Mouse (Mus musculus) CH12.LX (cell line): ENCODE measurements at regions not wholly inside any gene's neighbourhood (a gene's known extent, or its start where the extent isn't known, plus 50 kb on each side); places are given as distances from the start of the nearest gene placed in this dataset.

Experiments
- DNase-seq: peaks from one replicate; pipeline ENCODE4 v3.0.0-alpha.2; 2013; ENCODE audit errors: extremely low read depth
- H3K27ac ChIP-seq: 2 replicates; pipeline ENCODE4 v1.5.1; 2012; ENCODE audit warnings: low read depth, mild to moderate bottlenecking, control low read depth, moderate library complexity; ENCODE audit not compliant: insufficient read depth
- H3K27me3 ChIP-seq: replicated peaks from 2 replicates; pipeline ENCODE3; 2012; ENCODE audit warnings: inconsistent platforms
- H3K36me3 ChIP-seq, 2 experiments: replicated peaks in 1 of 2; 2 replicates each; pipeline versions ENCODE3 to v1.6.1; 2012; ENCODE audit warnings: inconsistent platforms in 1 of 2, low read length in 1 of 2, mild to moderate bottlenecking in 1 of 2, mixed read lengths in 1 of 2, moderate library complexity in 1 of 2; ENCODE audit not compliant: control insufficient read depth in 1 of 2, insufficient read depth in 1 of 2
- H3K4me1 ChIP-seq, 2 experiments: 2 replicates each; pipeline ENCODE4 v1.6.1; 2012; ENCODE audit warnings: inconsistent platforms in 1 of 2, moderate library complexity in 1 of 2; ENCODE audit not compliant: insufficient read depth in 2 of 2, control insufficient read depth in 1 of 2
- H3K4me2 ChIP-seq: 2 replicates; pipeline ENCODE4 v1.6.1; 2012; ENCODE audit warnings: low read depth, mild to moderate bottlenecking, control low read depth; ENCODE audit not compliant: poor library complexity, insufficient read depth, severe bottlenecking
- H3K4me3 ChIP-seq, 3 experiments: fragments of 150-350 bp in 1 of 3; sonication (generic) in 1 of 3; replicated peaks in 1 of 3; 2 replicates each; pipeline versions ENCODE3 to v1.5.1; 2011 to 2012; ENCODE audit warnings: low read depth in 2 of 3, low read length in 2 of 3, mild to moderate bottlenecking in 2 of 3, moderate library complexity in 2 of 3, control low read depth in 1 of 3, improper control_type of control experiment in 1 of 3, inconsistent platforms in 1 of 3, mixed read lengths in 1 of 3; ENCODE audit not compliant: poor library complexity in 1 of 3
- H3K79me2 ChIP-seq: replicated peaks from 2 replicates; pipeline ENCODE4 v1.6.1; 2012; ENCODE audit warnings: mild to moderate bottlenecking, moderate library complexity; ENCODE audit not compliant: control insufficient read depth, poor library complexity, insufficient read depth, severe bottlenecking; ENCODE audit errors: extremely low read depth
- H3K9ac ChIP-seq: 2 replicates; pipeline ENCODE4 v1.6.1; 2012; ENCODE audit warnings: low read depth, mild to moderate bottlenecking, control low read depth, moderate library complexity; ENCODE audit not compliant: insufficient read depth
- H3K9me3 ChIP-seq: replicated peaks from 2 replicates; pipeline ENCODE3; 2012; ENCODE audit warnings: low read length, inconsistent platforms, mixed read lengths
- BHLHE40 ChIP-seq: IDR thresholded peaks from 2 replicates; pipeline ENCODE4 v1.6.1; 2011; ENCODE audit warnings: mild to moderate bottlenecking, low read depth, low read length, improper control_type of control experiment
- CHD1 ChIP-seq: IDR thresholded peaks from 2 replicates; pipeline ENCODE4 v1.6.1; 2012; ENCODE audit warnings: low read depth, low read length, improper control_type of control experiment, inconsistent platforms
- E2F4 ChIP-seq: IDR thresholded peaks from 2 replicates; pipeline ENCODE4 v1.6.1; 2011; ENCODE audit warnings: low read depth, low read length, improper control_type of control experiment; ENCODE audit not compliant: insufficient replicate concordance
- EP300 ChIP-seq: IDR thresholded peaks from 2 replicates; pipeline ENCODE4 v1.6.1; 2011; ENCODE audit warnings: low read length, improper control_type of control experiment
- HCFC1 ChIP-seq: IDR thresholded peaks from 2 replicates; pipeline ENCODE4 v1.6.1; 2012; ENCODE audit warnings: low read depth, mild to moderate bottlenecking, inconsistent platforms, low read length, improper control_type of control experiment
- JUND ChIP-seq: conservative IDR thresholded peaks from 2 replicates; pipeline ENCODE4 v1.6.1; 2011; ENCODE audit warnings: low read depth, low read length, improper control_type of control experiment
- MYC ChIP-seq: IDR thresholded peaks from 2 replicates; pipeline ENCODE4 v1.6.1; 2011; ENCODE audit warnings: low read depth, mild to moderate bottlenecking, improper control_type of control experiment, low read length
- NRF1 ChIP-seq: IDR thresholded peaks from 2 replicates; pipeline ENCODE4 v1.6.1; 2014; ENCODE audit warnings: low read depth, mild to moderate bottlenecking, inconsistent platforms, low read length, improper control_type of control experiment, moderate library complexity
- PAX5 ChIP-seq: IDR thresholded peaks from 2 replicates; pipeline ENCODE4 v1.6.1; 2012; ENCODE audit warnings: low read length, inconsistent platforms, mixed read lengths
- SIN3A ChIP-seq: IDR thresholded peaks from 2 replicates; pipeline ENCODE4 v1.6.1; 2012; ENCODE audit warnings: low read length, improper control_type of control experiment, inconsistent platforms
- SMC3 ChIP-seq: IDR thresholded peaks from 2 replicates; pipeline ENCODE4 v1.6.1; 2011; ENCODE audit warnings: low read depth, low read length, improper control_type of control experiment
- TBP ChIP-seq: conservative IDR thresholded peaks from 2 replicates; pipeline ENCODE4 v1.6.1; 2011; ENCODE audit warnings: low read depth, low read length, improper control_type of control experiment
- UBTF ChIP-seq: IDR thresholded peaks from 2 replicates; pipeline ENCODE4 v1.6.1; 2012; ENCODE audit warnings: low read depth, mild to moderate bottlenecking, inconsistent platforms, low read length, improper control_type of control experiment, moderate library complexity
- ZC3H11A ChIP-seq: IDR thresholded peaks from 2 replicates; pipeline ENCODE4 v1.6.1; 2012; ENCODE audit warnings: low read depth, mild to moderate bottlenecking, inconsistent platforms, low read length, improper control_type of control experiment
- ZMIZ1 ChIP-seq: IDR thresholded peaks from 2 replicates; pipeline ENCODE4 v1.6.1; 2012; ENCODE audit warnings: low read depth, mild to moderate bottlenecking, inconsistent platforms, low read length, improper control_type of control experiment
- ZNF384 ChIP-seq: IDR thresholded peaks from 2 replicates; pipeline ENCODE4 v1.6.1; 2012; ENCODE audit warnings: low read depth, low read length, improper control_type of control experiment, inconsistent platforms
- dilution Hi-C: fragments of 300-500 bp; cut with MboI; formaldehyde crosslinking; loops from 2 replicates; pipeline ENCODE4 v1.14.3; 2020; ENCODE audit warnings: low sequenced_read_pairs; ENCODE audit not compliant: extremely low pct_unique_long_range_greater_than_20kb, extremely low pct_ligation_motif_present
- in situ Hi-C: fragments of 300-500 bp; cut with MboI; formaldehyde crosslinking; loops from 3 replicates; pipeline ENCODE4 v1.14.3; 2019; ENCODE audit warnings: low sequenced_read_pairs, low pct_ligation_motif_present, low pct_unique_long_range_greater_than_20kb, mixed read lengths

- TF ChIP-seq MYC = no peak
- TF ChIP-seq PAX5 = no peak
- no peak for TF ChIP-seq BHLHE40
- no peak for TF ChIP-seq TBP
- no peak for TF ChIP-seq UBTF
- TF ChIP-seq ZC3H11A = no peak
- no peak for TF ChIP-seq ZMIZ1
- no peak for TF ChIP-seq NRF1
- no peak for TF ChIP-seq SIN3A
- no peak for TF ChIP-seq SMC3
- no peak for TF ChIP-seq E2F4
- TF ChIP-seq JUND = no peak
- TF ChIP-seq EP300 = no peak
- TF ChIP-seq ZNF384 = no peak
- TF ChIP-seq CHD1 = no peak
- H3K4me2 ChIP-seq = no peak overlapping the region
- no peak overlapping the region for H3K4me3 ChIP-seq
- no peak overlapping the region for H3K9ac ChIP-seq
- in situ Hi-C loops = no loop called here
- no peaks in the 10 kb centered on the region for H3K4me1 ChIP-seq
- no peak for DNase-seq
- no peaks in the 10 kb centered on the region for H3K79me2 ChIP-seq
- H3K27ac ChIP-seq = no peak overlapping the region
- no peaks in the 10 kb centered on the region for H3K36me3 ChIP-seq
- dilution Hi-C loops = no loop called here
- H3K27me3 ChIP-seq = no peaks in the 10 kb centered on the region
- peaks cover 62% of the 10 kb centered on the region for H3K9me3 ChIP-seq
These were observed 127.8 kb downstream of the 1190002N15Rik start for GRCm38 (mm10) chr9:94410042-94410441.

- Histone ChIP-seq H3K4me1 (no peaks in the 10 kb centered on the region), H3K27ac (no peak overlapping the region), H3K27me3 (no peaks in the 10 kb centered on the region), H3K79me2 (no peaks in the 10 kb centered on the region), H3K9ac (no peak overlapping the region), H3K4me2 (no peak overlapping the region), H3K4me3 (no peak overlapping the region), H3K36me3 (no peaks in the 10 kb centered on the region), H3K9me3 (peaks cover 59% of the 10 kb centered on the region)
- dilution Hi-C loops = no loop called here
- DNase-seq = no peak
- in situ Hi-C loops = no loop called here
- no peak for TF ChIP-seq HCFC1
- no peak for TF ChIP-seq ZMIZ1
These were observed 129.1 kb downstream of the 1190002N15Rik start for GRCm38 (mm10) chr9:94408635-94409323.
